Mouse (Mus musculus) heart, embryonic 11.5 days (tissue): ENCODE results near the gene Gm3625. TPM values are rescaled to one million over a fixed set of nuclear protein-coding genes. Genes with fewer than 3 reads are reported as not detected.

Source experiments
- ATAC-seq: fragments of 200-750 bp; cut with Nextera tagmentation; replicated peaks from 2 replicates; pipeline ENCODE4 v1.8.0; 2017; ENCODE audit warnings: moderate library complexity; ENCODE audit not compliant: insufficient number of reproducible peaks, low FRiP score, low TSS enrichment
- H3K27ac ChIP-seq: fragments of 300-500 bp; sonication (generic); 2 replicates; pipeline ENCODE4 v1.5.1; 2014; ENCODE audit warnings: mild to moderate bottlenecking, low read depth, low read length
- H3K27me3 ChIP-seq: fragments of 300-500 bp; sonication (generic); 2 replicates; pipeline ENCODE4 v1.6.1; 2014; ENCODE audit warnings: mild to moderate bottlenecking, low read length, mixed read lengths; ENCODE audit not compliant: control insufficient read depth, insufficient read depth
- H3K36me3 ChIP-seq: fragments of 300-500 bp; sonication (generic); 2 replicates; pipeline ENCODE4 v1.6.1; 2014; ENCODE audit warnings: mild to moderate bottlenecking, low read length, moderate library complexity, mixed read lengths; ENCODE audit not compliant: control insufficient read depth, insufficient read depth
- H3K4me1 ChIP-seq: fragments of 300-500 bp; sonication (generic); 2 replicates; pipeline ENCODE4 v1.6.1; 2014; ENCODE audit warnings: low read length; ENCODE audit not compliant: control insufficient read depth, insufficient read depth
- H3K4me2 ChIP-seq: fragments of 300-500 bp; sonication (generic); 2 replicates; pipeline ENCODE4 v1.6.1; 2014; ENCODE audit warnings: mild to moderate bottlenecking, moderate library complexity
- H3K4me3 ChIP-seq: fragments of 300-500 bp; sonication (generic); 2 replicates; pipeline ENCODE4 v1.5.1; 2014; ENCODE audit warnings: low read depth, low read length
- H3K9ac ChIP-seq: fragments of 300-500 bp; sonication (generic); 2 replicates; pipeline ENCODE4 v1.6.1; 2014; ENCODE audit warnings: mild to moderate bottlenecking, low read depth, low read length, moderate library complexity
- H3K9me3 ChIP-seq: fragments of 300-500 bp; sonication (generic); replicated peaks from 2 replicates; pipeline ENCODE4 v1.6.1; 2016; ENCODE audit warnings: low read length; ENCODE audit not compliant: control insufficient read depth
- WGBS: fragments of 180-500 bp; shearing (Covaris S2); extraction: QIAGEN DNeasy Blood & Tissue Kit; methylation state at CpG from one replicate; pipeline ENCODE4 v1.1.7; 2014; ENCODE audit not compliant: insufficient replicate concordance; 5-methylcytosine and 5-hydroxymethylcytosine counted together
- polyA plus RNA-seq: library from polyadenylated mRNA; unstranded; fragments of >200 nt; fragmentation: Nextera tagmentation; extraction: Ambion mirVana; gene quantifications from 2 replicates; pipeline ENCODE4 v1.2.1, GENCODE M21; 2014

The Gm3625 gene
- polyA plus RNA-seq, result not detected in 2 replicates

DNA sequence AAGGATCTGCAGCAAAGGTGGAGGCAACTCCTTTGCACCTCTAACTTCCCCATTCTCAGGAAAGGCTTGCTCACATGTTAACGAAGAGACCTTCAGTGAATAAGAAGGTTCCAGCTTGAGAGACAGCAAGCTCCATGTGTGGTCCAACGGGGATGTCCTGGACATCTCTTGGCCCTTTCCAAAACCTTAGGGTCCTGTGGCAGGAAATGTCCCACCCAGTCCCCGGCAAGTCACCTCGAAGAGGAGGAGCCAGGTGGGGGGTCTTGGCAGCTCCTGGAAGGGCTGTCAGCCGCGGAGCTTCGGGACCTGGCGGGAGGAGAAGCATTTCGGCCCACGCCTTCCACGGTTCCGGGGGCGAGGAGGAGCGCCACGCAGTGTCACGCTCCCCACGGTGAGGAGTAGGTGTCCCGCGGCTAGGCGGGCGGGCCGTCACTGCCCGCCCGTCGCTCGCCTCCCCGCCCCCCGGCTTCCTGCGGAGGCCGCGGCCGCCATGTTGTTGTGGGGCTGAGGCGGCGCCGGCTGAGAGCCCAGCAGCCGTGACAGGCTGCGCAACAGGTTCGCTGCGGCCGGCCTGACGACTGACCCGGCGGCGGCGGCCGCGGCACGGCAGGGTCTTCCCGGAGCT, at the start of gene Gm3625, which contains the start of gene Itsn2:
Gm3625 (minus strand) TSS at position 387 of the 625 bp plus-strand sequence.
Itsn2 (plus strand) TSS at position 98 of the 625 bp plus-strand sequence.
- under 1% methylated on average over 37 of the region's 49 CpGs for WGBS
- peak; percentile 90 for ATAC-seq

DNA sequence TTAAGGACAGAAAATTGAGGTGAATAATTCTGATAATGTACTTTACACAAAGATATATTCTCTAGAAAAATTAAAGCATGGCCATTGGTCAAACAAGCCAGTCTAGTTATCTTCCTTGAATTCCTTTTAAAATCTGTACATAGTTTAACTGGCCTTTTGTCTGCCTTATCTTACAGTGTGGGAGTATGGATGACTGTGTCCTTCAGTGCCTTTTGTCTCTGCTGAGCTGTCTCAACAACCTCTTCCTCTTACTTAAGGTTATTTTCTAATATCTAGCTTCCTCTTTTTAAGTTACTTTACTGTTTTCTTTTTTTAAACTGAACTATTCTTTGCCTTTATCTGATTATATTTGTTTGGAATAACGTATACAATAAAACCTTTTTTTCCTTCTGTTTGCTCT, 48.0 kb upstream of the Gm3625 start:
- Histone ChIP-seq H3K4me2 (no peak overlapping the region), H3K9me3 (no peaks in the 10 kb centered on the region), H3K4me1 (no peaks in the 10 kb centered on the region), H3K36me3 (peaks cover 15% of the 10 kb centered on the region), H3K27ac (no peak overlapping the region), H3K27me3 (no peaks in the 10 kb centered on the region), H3K9ac (no peak overlapping the region), H3K4me3 (no peak overlapping the region)
- 59% methylated on average over 1 of the region's 1 CpGs for WGBS
- no peak for ATAC-seq

More for the DNA sequence above, at the start of gene Gm3625, which contains the start of gene Itsn2:
- Histone ChIP-seq H3K4me1 (peaks cover 9% of the 10 kb centered on the region), H3K4me2 (peak within 1 kb of the TSS; percentile 87), H3K4me3 (peak within 1 kb of the TSS; percentile 79), H3K27me3 (no peaks in the 10 kb centered on the region), H3K36me3 (no peaks in the 10 kb centered on the region), H3K27ac (peak within 1 kb of the TSS; percentile 88), H3K9me3 (no peaks in the 10 kb centered on the region), H3K9ac (peak within 1 kb of the TSS; percentile 76)

DNA sequence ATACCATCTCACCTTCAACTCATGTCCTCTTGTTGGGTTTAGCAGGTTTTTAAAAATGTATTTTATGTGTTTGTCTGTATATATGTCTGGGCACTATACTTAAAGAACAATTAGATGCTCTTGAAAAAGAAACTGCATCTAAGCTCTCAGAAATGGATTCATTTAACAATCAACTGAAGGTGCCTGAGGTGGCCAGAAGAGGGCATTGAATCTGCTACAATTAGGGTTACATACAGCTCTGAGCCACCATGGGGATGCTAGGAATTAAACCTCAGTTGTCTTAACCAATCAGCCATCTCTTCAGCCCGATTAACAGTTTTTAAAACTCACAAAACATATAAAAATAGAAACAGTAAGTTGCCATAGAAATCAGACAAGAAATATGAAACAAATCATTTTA, 45.7 kb upstream of the Gm3625 start:
- Histone ChIP-seq H3K9ac (no peak overlapping the region), H3K27ac (no peak overlapping the region), H3K4me1 (no peaks in the 10 kb centered on the region), H3K36me3 (peaks cover 22% of the 10 kb centered on the region), H3K4me3 (no peak overlapping the region), H3K27me3 (no peaks in the 10 kb centered on the region), H3K4me2 (no peak overlapping the region), H3K9me3 (no peaks in the 10 kb centered on the region)
- no peak for ATAC-seq
- WGBS, result 83% methylated on average over 1 of the region's 1 CpGs

DNA sequence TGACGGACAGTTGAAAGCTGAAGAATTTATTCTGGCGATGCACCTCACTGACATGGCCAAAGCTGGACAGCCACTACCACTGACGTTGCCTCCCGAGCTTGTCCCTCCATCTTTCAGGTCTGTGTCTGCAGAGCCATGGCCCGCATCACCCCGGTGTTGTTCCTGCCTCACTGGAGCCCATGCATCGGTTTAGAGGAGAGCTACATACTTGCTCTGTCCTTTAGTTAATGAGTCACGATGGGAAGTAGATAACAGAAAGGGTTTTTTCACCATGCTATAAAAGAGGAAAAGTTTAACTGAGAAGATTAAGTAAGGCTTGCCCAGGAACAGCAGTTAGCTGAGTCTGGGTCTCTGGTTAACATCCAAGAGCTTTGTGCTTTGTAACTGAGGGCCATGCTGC, 40.2 kb upstream of the Gm3625 start:
- H3K36me3 ChIP-seq, result peaks cover 23% of the 10 kb centered on the region
- H3K27ac ChIP-seq, result no peak overlapping the region
- no peak overlapping the region for H3K9ac ChIP-seq
- H3K4me3 ChIP-seq, result no peak overlapping the region
- no peaks in the 10 kb centered on the region for H3K9me3 ChIP-seq
- H3K4me2 ChIP-seq, result no peak overlapping the region
- H3K27me3 ChIP-seq, result no peaks in the 10 kb centered on the region
- WGBS, result 84% methylated on average over 8 of the region's 8 CpGs
- ATAC-seq, result no peak
- H3K4me1 ChIP-seq, result no peaks in the 10 kb centered on the region

DNA sequence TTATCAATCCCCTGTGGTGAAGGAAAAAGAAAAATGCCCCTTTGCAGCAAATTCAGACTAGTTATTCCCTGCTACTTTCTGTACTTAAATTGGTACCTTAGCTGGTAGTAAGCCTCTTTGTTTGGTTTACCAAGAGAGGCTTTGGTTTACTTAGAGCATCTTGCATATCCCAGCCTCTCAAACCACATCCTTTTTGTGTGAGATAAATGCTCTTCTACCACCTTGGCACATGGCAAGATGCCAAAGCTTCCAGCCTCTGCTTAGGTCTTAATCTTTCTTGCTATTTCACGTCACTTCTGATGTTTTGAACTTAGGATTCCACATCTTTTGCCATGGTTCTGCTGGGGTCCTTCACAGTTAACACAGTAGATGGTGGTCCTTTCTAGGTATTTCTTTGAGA, 31.5 kb upstream of the Gm3625 start:
- Histone ChIP-seq H3K27me3 (no peaks in the 10 kb centered on the region), H3K4me2 (no peak overlapping the region), H3K4me1 (peaks cover 6% of the 10 kb centered on the region; the same call in 1 of the 2 replicates), H3K9ac (no peak overlapping the region), H3K27ac (no peak overlapping the region), H3K36me3 (no peaks in the 10 kb centered on the region; the same call in 1 of the 2 replicates), H3K9me3 (no peaks in the 10 kb centered on the region), H3K4me3 (no peak overlapping the region)
- ATAC-seq, result no peak
- 47% methylated on average over 1 of the region's 1 CpGs for WGBS

DNA sequence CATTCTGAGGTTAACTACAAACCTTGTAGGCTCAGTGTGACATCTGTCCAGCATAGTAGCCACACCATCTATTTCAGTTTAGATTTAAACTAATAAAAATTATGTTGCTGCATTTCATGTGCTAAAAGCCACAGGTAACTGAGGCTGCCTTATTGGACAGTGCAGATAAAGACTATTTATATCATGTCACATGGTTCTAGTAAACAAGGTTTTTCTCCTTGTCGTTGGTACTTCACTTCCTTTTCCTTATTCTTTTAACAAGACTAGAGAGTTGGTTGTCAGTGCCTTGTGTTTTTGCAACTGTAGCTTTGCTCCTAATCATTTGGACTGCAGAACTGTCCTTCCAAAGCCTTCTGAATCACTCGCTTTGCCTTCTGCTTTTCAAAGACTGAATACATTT, 22.0 kb upstream of the Gm3625 start:
- H3K27ac ChIP-seq, result no peak overlapping the region
- 71% methylated on average over 2 of the region's 2 CpGs for WGBS
- no peaks in the 10 kb centered on the region for H3K9me3 ChIP-seq
- no peak for ATAC-seq
- H3K36me3 ChIP-seq, result no peaks in the 10 kb centered on the region
- no peaks in the 10 kb centered on the region for H3K4me1 ChIP-seq
- no peak overlapping the region for H3K4me2 ChIP-seq
- H3K9ac ChIP-seq, result no peak overlapping the region
- H3K4me3 ChIP-seq, result no peak overlapping the region
- H3K27me3 ChIP-seq, result no peaks in the 10 kb centered on the region

DNA sequence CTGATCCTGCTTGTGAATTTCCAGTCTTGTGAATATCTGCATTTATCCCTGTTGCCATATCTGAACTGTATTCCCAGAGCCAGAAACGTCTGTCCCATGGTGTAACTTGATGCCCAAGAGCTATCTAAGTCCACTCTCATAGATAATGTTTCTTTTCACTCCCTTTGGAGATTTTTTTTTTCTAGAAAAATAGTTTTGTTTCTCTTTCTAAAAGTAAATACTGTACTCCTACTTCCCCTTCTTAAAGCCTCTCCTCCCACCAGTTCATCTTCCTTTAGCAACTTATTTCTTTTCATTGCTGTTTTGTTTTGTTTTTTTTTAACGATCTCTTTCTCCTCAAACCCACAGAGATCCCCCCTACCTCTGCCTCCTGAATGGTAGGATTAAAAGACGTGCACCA, 13.9 kb upstream of the Gm3625 start:
- H3K4me2 ChIP-seq, result no peak overlapping the region
- H3K36me3 ChIP-seq, result no peaks in the 10 kb centered on the region
- peak overlapping the region; percentile 54; the same call in 1 of the 2 replicates for H3K27ac ChIP-seq
- H3K9ac ChIP-seq, result no peak overlapping the region
- H3K4me3 ChIP-seq, result no peak overlapping the region
- H3K4me1 ChIP-seq, result peaks cover 8% of the 10 kb centered on the region
- ATAC-seq, result no peak
- H3K27me3 ChIP-seq, result no peaks in the 10 kb centered on the region
- WGBS, result 43% methylated on average over 3 of the region's 3 CpGs
- no peaks in the 10 kb centered on the region for H3K9me3 ChIP-seq

DNA sequence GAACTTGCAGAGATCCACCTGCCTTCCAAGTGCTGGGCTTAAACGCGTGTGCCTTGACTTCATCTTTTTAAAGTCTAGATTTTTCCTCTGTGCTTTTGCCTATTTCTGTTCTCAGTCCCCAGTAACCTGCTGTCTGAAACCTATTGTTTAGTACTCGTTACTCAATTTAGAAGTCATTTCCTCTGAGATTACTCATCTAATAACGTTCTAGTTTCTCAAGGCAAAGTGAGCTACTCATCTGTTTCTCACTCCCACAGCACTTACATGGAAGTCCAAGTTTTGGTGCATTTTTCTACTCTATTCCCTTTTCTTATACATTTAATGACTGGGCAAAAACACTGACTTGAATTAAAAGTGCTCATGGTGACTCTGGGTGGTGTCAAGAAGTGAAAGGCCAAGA, 7.0 kb upstream of the Gm3625 start:
- H3K9ac ChIP-seq, result no peak overlapping the region
- no peak overlapping the region for H3K27ac ChIP-seq
- H3K27me3 ChIP-seq, result no peaks in the 10 kb centered on the region
- peaks cover 3% of the 10 kb centered on the region; the same call in 1 of the 2 replicates for H3K4me1 ChIP-seq
- ATAC-seq, result no peak
- H3K4me2 ChIP-seq, result no peak overlapping the region
- H3K4me3 ChIP-seq, result no peak overlapping the region
- H3K36me3 ChIP-seq, result no peaks in the 10 kb centered on the region
- H3K9me3 ChIP-seq, result no peaks in the 10 kb centered on the region
- WGBS, result 70% methylated on average over 4 of the region's 4 CpGs
